Mouse (Mus musculus) CD8-positive naive resting alpha-beta T cell, adult 2 months (primary cell): ENCODE measurements around the gene H2al1a.
"Not testable (repeated sequence)": the region's sequence is repeated elsewhere in the genome, so short reads cannot be mapped to it uniquely, and the experiment has no call there.

Experiments used
- DNase-seq, 2 experiments: peaks; one replicate each; pipeline ENCODE4 v3.0.0; 2022; ENCODE audit warnings: low read depth in 2 of 2, low spot score in 2 of 2

Gene H2al1a

DNA sequence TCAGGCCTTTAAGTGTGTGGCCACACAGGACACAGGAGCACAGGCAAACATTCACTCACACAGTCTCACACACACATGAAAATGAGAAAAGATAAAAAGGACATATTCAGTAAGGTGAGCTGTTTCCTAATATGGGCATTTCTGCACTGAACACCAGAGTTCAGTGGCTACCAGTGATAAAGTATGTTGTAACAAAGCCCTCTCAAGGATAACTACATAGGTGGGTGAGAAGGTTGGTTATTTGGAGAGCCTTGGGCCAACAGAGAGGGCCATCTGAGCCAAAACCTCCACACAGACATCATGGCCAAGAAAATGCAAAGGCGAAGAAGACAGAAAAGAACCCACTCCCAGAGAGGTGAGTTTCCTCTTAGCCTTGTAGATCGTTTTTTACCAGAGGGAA lies 28.5 kb downstream of the H2al1a start, which contains the start of gene H2al1j:
Gene H2al1j (plus strand): TSS at position 301 of the 400 bp plus-strand sequence.
- not testable (repeated sequence) for DNase-seq

DNA sequence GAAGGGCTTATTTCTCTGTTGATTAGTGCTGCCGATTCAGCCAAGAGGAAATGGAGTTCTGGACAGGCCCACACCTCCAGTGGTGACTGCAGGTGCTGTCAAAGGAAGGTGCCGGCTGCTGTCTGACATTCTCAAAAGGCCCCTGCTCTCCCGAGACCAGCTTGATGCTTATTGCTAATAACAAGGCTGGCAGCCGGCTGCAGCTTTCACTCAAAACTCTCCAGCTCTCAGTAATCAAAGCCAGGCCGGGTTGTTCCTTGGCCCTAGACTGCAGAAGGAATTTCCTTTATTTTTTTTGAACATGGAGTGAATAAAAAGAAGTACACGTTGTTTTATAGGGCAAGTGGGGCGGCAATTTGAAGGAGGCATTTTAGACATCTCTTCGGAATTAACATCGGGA lies 46.7 kb downstream of the H2al1a start:
- DNase-seq: no peak

DNA sequence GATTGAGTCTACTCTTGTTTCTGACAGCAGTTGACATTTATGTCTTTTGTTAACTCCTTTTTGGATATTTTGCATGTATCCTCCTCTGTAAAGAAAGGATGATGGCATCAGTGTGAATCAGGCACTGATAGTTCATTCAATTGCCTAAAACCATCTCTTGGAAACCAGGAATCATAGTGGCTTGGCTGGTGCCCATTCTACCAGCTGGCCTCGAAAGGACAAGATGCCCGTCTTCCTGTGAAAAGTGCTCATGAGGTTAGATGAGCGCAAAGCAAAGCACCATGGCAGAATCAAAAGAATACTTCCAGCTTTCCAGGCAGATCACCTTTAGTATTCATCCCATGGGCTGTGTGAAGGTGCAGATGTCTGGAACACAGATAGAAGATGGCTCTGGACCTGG lies 47.7 kb downstream of the H2al1a start:
- DNase-seq: no peak
